Mouse (Mus musculus): ENCODE results near the gene Csf2rb.
A peak's percentile ranks its signal among the peaks of the same experiment; 100 is the strongest.
"Not testable (repeated sequence)": the region's sequence is repeated elsewhere in the genome, so short reads cannot be mapped to it uniquely, and the experiment has no call there.

Gene Csf2rb

DNA sequence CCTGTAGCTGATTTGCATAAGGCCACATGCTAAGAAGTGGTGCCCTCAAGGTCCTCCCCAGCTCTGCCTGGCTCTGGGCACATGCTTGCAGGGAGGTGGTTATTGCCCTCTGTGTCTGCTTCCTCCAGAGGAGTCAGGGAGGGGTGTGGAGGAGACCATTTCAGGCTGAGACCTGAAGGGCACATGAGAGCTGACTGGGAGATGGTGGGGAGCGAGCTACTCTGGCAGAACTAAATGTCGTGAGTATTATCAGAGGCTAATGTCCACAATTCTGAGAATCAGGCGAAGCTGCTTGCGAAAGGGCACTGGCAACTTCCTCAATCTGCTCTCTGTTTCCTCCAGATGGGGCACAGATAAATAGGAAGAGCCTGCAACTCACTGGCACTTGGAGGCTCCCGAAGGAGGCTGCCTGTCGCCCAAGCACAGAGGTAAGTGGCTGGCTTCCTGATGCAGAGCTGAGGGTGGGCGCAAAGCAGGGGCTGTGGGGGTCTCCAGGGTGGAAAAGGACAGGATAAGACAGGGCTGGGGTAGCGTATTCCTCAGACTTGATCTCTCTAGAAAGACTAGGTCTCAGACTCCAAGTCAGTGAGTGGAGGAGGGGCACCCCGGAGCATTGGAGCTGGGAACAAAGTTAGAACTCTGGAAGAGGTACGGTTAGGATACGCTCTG, at the start of gene Csf2rb:
Gene Csf2rb, plus strand, starts transcription at position 82 of the 669 bp plus-strand sequence.
- DNase-seq: peak; percentile 96

DNA sequence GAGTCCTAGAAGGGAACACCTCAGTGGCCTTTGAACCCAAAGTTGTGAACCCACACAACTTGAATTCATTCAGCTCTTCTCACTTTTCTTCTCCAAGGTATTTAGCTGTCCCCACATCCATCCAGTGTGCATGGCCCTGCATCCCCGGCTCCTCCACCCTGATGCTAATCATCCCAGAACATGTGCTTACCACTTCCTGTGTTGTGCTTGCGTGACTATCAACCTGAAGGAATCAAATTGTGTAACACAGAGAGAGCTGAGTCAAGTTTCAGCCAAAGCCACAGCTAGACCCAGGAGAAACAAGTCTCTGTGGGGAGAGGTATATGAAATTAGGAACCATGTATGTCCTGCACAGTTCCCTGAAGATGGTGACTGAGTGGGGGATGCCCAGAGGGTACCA, 47.2 kb upstream of the Csf2rb start:
- no peak for DNase-seq

DNA sequence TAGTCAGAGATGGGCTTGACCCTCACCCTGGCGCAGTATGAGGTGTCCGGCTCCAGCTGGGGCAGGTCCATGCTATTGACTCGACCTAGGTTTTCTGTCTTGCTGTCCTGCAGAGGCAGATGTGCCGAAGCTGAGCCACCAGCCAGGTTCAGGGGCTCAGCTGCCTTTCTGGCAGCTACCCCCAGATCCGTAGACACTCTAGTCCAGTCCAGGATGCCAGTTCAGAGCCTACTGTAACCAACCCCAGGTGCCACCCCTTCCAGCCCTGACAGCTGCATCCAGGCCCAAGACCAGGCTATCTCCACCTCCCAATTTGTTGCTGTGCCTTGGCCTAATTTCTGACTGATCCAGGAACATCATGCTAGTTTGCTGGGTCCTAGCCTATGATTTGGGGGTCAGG, 37.6 kb upstream of the Csf2rb start:
- DNase-seq: peak; percentile 91

GRCm38 (mm10) chr15:78289775-78290174, 35.8 kb upstream of the Csf2rb start:
- not testable (repeated sequence) for DNase-seq

DNA sequence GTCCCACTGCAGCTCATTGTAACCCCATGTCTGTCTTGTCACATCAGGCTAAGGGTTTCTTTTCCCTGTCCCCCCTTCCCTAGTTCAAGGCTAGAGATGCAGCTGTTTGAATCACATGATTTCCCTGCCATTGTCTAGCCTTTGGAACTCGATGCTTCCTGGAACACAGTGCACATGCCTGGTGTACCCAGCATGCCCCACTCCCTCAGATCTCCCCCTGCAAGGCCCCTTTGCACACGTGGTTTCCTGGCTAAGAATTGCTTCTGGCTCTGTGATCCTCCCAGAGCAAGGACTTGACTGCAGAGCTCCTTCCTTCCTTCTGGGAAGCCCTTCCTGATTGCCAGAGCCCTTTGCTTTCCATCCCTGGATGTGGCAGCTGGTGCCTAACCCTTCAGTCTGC, 32.3 kb upstream of the Csf2rb start:
- peak; percentile 96 for DNase-seq

GRCm38 (mm10) chr15:78293716-78294115, 31.8 kb upstream of the Csf2rb start:
- DNase-seq: no peak

DNA sequence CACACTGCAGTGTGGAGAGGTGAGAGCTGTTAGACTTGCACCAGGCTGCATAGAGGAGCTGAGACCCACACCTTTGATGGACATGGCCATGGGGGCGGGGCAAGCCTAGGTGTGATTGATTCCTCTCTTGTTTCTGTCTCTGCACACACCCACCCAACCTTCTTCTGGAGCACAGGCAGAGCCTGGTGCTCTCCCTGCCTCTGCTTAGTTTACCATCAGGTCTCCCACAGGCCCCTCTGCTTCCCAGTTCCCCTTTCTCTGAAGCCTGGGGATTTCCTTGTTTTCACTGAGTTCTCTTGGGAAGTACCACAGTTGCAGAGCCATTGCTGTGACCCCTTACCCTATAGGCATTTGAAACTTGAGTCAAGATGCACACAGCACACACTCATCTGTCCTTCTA, 27.0 kb upstream of the Csf2rb start:
- DNase-seq: no peak

GRCm38 (mm10) chr15:78299641-78300040, 25.9 kb upstream of the Csf2rb start:
- no peak for DNase-seq

DNA sequence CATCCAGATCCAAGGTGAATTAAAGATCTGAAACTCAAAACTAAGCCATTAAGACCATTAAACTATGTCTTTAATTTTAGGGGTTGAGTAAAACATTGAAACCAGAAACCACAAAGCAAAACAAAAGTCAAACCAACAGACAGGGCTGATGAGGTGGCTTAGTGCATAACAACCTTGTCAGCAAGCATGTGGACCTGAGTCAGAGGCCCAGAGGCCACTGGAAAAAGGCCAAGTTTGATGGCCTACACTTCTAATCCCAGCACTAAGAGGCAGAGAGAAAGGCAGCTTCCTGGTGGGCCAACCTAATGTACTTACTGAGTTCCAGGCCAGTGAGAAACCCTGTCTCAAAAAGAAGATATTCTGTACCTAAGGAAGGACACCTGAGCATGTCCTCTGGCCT, 24.8 kb upstream of the Csf2rb start:
- DNase-seq: no peak

- DNase-seq: no peak
These were observed 22.8 kb upstream of the Csf2rb start for GRCm38 (mm10) chr15:78302718-78303117.

DNA sequence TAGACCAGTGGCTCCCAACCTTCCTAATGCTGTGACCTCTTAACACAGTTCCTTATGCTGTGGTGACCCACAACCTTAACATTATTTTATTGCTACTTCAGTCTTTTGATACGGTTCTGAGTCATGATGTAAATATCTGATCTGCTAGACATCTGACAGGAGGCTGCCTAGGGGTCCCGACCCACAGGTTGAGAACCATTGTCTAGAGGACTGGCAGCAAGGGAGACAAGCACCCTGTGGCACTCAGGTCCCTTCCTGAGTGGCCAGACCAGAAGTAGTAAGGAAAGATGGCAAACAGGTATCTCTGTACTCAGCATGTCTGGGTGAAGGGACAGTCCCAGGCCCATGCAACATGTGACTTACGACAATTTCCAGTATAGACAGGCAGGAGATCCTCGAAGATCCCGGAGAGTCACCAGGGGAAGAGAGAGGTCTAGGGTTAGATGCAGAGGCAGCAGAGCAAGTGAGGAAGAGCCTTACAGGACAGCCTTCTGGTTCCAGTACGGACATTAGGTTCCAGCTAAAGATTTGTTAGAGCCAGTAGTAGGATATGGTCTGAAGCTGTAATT, 21.8 kb upstream of the Csf2rb start:
- no peak for DNase-seq

GRCm38 (mm10) chr15:78305341-78305933, 20.1 kb upstream of the Csf2rb start, which contains the start of gene Csf2rb2:
Gene Csf2rb2 (minus strand): TSS chr15:78305721.
- peak; percentile 93 for DNase-seq

DNA sequence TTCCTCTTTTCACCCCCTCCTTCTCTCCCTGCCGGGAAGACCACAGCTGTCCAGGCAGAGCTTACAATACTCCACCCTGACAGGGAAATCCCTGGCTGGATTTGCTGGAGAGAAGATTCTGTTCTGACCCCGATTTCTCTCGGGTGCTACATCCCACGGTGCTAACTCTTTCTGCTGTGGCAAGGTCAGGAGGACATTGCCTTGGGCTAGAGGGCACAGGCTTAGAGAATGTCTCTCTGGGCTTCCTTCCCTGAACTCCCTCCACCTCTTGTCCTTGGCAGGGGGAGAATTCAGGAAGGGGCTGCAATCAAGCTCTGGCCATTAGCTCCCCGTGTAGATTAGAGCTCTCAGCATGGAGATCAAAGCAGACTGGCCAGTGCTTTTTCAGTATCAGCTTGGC, 15.7 kb upstream of the Csf2rb start:
- DNase-seq: peak; percentile 90

DNA sequence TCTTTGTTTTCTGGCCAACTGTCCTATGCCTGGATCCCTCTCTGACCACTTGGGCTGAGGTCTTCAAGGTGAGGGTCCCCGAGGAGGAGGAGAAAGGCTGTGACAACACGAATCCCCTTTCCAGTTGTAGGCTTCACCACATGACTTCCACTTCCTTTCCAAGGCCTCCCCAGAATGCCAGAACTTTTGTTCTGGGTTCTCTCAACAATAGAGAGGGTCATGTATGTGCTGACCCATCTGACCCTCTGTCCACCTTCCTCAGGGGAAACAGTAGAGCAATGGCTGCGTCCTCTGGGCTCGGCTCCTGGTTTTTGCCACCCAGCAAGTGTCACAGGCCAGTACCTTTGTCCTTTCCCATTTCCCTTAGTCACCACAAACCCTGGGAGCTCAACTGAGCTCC, 14.6 kb upstream of the Csf2rb start:
- DNase-seq: peak; percentile 92

DNA sequence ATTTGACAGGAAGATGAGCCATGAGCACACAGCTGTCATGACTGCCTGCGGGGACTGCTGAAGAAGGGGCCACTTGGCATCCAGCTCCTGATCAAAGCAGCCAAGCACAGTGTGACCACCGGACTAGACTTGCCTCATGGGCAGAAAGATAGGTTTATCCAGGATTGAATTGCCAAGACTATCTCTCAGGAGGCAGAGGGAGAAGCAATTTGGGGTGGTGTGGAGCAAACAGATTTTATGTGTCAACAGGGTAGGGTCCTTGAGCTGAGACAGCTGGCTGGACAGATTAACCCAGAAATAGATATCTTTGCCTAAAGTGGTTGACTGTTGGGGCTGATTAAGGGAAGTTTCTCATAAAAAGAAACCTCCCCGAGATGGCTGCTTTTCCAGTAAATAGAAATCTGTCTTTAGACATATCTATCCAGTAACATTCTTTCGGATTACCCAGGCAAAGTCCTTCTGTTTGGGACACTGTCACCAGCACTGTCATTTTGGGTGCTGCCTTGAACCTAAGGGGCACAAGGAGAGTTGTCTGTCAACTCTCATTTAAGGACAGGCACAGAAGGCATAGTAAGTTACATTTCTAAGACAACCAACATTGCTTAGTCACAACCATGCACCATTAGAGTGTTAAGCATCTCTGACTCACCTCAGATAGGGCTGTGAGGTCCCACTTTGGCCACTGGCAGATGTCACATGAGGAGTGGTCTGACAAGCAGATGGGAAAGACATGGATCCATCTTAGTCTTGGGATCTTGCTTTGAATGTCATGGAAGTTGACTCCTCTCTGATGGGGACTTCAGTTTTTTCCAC, 12.9 kb upstream of the Csf2rb start:
- DNase-seq: peak; percentile 95

GRCm38 (mm10) chr15:78313659-78314058, 11.9 kb upstream of the Csf2rb start:
- DNase-seq: peak; percentile 93

DNA sequence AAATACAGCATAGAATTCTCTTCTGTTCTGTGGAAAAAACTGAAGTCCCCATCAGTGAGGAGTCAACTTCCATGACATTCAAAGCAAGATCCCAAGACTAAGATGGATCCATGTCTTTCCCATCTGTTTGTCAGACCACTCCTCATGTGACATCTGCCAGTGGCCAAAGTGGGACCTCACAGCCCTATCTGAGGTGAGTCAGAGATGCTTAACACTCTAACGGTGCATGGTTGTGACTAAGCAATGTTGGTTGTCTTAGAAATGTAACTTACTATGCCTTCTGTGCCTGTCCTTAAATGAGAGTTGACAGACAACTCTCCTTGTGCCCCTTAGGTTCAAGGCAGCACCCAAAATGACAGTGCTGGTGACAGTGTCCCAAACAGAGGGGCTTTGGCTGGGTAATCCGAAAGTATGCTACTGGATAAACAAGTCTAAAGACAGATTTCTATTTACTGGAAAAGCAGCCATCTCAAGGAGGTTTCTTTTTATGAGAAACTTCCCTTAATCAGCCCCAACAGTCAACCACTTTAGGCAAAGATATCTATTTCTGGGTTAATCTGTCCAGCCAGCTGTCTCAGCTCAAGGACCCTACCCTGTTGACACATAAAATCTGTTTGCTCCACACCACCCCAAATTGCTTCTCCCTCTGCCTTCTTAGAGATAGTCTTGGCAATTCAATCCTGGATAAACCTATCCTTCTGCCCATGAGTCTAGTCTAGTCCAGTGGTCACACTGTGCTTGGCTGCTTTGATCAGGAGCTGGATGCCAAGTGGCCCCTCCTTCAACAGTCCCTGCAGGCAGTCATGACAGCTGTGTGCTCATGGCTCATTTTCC, 7.0 kb upstream of the Csf2rb start:
- DNase-seq: peak; percentile 95

DNA sequence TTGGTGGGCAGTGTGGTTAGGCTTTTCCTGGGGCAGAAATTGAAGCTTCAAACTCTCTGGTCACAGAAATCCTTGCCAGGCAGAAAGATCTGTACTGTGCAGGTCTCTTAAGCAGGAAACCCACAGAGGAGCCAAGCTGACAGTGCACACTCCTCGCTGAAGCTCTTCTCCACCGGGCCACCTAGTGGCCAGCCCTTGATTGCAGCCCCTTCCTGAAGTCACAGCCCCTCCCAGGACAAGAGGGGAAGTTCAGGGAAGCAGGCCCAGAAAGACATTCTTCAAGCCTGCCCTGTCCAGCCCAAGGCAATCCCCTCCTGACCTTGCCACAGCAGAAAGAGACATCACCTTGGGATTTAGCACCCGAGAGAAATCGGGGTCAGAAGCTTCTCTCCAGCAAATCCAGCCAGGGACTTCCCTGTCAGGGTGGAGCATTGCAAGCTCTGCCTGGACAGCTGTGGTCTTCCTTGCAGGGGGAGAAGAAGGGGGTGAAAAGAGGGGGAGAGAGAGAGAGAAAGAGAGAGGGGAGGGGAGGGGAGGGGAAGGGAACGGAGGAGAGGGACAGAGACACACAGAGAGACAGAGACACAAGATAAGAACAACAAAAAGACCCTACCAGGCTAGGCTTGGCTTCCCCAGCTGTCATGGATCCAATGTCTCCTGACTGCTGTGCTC, 4.6 kb upstream of the Csf2rb start:
- DNase-seq: peak; percentile 98

DNA sequence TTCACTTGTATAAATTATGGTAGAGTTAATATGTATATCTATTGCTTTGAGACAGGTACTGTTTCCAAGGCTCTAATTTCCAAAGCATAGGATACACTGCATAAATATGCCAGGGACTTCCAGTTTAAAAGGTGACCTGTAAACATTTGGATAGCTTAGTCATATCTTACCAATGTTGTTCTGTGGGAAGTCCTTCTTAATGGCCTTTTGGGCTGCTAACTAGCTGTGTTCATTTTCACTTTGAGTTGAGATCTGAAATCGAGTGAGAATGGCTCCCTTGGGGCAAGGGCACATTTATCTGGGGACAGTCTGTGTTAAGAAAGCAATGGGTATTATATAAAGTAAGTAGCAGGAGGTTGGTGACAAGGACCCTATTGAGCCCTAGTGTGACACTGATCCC, 2.2 kb upstream of the Csf2rb start:
- no peak for DNase-seq

DNA sequence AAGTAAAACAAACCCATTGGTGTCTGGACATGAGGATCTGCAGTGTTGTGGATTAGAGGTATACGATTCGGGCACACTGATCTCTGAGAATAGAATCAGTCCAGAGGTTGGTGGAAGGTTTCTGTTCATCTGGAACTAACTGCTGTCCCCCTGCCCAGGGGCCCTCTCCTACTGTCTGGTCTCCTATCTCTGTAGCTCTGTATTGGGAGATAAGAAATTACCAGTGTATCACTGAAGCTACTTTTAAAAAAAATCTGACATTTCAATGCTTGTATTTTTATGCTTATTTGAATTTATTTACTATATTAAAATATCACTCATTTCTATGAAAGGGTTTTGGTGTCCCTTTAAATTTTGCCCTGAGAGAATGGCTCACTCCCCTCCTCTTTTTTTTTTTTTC, 1.3 kb upstream of the Csf2rb start:
- no peak for DNase-seq

DNA sequence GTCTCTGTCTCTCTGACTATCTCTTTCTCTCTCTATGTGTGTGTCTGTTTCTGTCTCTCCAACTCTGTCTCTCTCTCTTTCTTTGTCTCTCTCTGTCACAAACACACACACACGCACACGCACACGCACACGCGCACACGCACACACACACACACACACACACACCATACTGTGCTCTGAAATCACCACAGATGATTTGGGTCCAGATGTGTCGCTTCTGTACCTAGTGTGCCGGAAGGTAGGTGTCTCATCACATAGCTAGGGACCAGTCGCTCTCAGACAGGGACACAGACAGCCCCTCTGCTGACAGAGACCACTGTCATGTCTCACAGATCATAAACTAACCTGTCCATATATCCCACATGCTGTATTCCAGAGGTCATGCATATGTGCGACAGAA, 1.2 kb downstream of the Csf2rb start:
- no peak for DNase-seq

DNA sequence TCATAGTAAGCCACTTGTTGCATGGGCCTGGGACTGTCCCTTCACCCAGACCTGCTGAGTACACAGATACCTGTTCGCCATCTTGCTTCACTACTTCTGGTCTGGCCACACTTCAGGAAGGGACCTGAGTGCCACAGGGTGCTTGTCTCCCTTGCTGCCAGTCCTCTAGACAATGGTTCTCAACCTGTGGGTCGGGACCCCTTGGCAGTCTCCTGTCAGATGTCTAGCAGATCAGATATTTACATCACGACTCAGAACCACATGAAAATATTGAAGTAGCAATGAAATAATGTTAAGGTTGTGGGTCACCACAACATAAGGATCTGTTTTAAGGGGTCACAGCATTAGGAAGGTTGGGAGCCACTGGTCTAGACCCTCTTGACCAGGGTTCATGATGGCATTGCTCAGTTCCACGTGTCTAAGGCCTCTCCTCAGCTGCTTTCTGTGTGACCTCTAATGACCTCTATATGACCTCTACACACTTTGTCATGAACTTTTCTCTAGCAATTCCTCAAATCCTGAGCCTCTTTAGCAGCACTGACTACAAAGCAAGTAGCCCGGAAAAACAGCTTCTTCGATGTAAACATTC, 2.3 kb downstream of the Csf2rb start:
- not testable (repeated sequence) for DNase-seq

Measured in heart, adult 11 months (tissue).